Mouse (Mus musculus): ENCODE measurements around the gene Kcp. TPM values are rescaled to one million over a fixed set of nuclear protein-coding genes. Genes with fewer than 3 reads are reported as not detected.
A peak's percentile ranks its signal among the peaks of the same experiment; 100 is the strongest.

The Kcp gene
- polyA plus RNA-seq, 1 experiment: 0.18 TPM

DNA sequence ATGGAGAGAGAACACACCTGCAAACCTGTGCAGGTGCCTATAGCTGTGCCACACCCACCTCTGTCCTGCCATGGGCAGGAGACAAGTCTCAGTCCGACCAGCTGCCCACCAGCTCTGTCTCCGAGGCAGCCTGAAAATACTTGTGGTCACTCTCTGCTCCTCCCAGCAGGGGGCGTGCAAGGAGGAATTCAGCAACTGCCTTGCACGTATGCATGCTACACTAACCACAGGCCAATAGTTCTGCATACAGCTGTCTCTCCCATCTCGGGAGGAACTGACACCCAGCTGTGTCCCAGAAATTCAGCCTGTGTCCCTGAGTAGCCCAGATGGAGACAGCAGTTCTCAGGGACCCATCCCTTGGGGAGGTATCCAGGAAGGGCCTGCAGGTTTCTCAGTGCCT is 9.4 kb upstream of the Kcp start:
- TF ChIP-seq MAX (IDR thresholded peaks at IDR 0.05): no peak
- TF ChIP-seq CEBPB (IDR thresholded peaks at IDR 0.05; ENCODE audit: low read depth): no peak
- TF ChIP-seq MYOG (IDR thresholded peaks at IDR 0.05; ENCODE audit: control insufficient read depth, extremely low read depth, insufficient read length): no peak
- TF ChIP-seq MYOD1 (IDR thresholded peaks at IDR 0.05; ENCODE audit: control insufficient read depth, insufficient read length, low read depth): peak; percentile 93
- TF ChIP-seq CTCF (IDR thresholded peaks at IDR 0.05; ENCODE audit: control insufficient read depth, insufficient read depth, insufficient read length): peak; percentile 82
- no peak for TF ChIP-seq USF1 (IDR thresholded peaks at IDR 0.05; ENCODE audit: low read depth)
- no peak for TF ChIP-seq FOSL1 (IDR thresholded peaks at IDR 0.05; ENCODE audit: insufficient read depth, low read length, poor library complexity, severe bottlenecking)
- no peak overlapping the region for H3K4me3 ChIP-seq (ENCODE audit: insufficient read depth, poor library complexity, severe bottlenecking)
- H3K27me3 ChIP-seq (ENCODE audit: control insufficient read depth, insufficient read depth, insufficient read length): peaks cover 6% of the 10 kb centered on the region
- no peak overlapping the region for H3ac ChIP-seq (ENCODE audit: control insufficient read depth, insufficient read length, low read depth)
- H3K79me2 ChIP-seq (ENCODE audit: control insufficient read depth, insufficient read depth): no peaks in the 10 kb centered on the region
- H3K79me3 ChIP-seq (ENCODE audit: low read depth): no peaks in the 10 kb centered on the region
- H3K36me3 ChIP-seq (ENCODE audit: control insufficient read depth, insufficient read depth): no peaks in the 10 kb centered on the region

DNA sequence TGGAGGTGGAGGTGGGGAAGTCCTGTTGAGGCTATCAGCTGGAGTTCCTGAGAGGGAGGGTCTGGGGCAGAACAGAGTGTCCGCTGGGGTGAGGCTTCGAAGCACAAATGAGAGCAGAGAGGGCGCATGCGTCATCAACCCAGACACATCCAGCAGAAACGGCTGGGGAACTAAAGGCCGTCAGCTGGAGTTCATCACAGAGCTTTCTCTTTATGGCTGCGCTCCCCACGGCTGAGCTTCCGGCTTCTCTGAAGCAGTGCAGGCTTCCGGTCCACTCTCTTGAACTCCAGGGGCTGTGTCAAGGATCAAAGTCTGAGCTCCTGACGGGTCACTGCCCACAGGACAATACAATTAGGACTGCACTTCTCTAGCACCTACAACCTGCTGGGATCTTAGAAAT is 5.5 kb upstream of the Kcp start:
- peak overlapping the region; percentile 2 for H3K4me3 ChIP-seq (ENCODE audit: insufficient read depth, poor library complexity, severe bottlenecking)
- H3K79me3 ChIP-seq (ENCODE audit: low read depth): no peaks in the 10 kb centered on the region

GRCm38 (mm10) chr6:29509086-29509485 is 1.3 kb upstream of the Kcp start:
- Histone ChIP-seq H3K36me3 (ENCODE audit: control insufficient read depth, insufficient read depth) (no peaks in the 10 kb centered on the region), H3K27me3 (ENCODE audit: control insufficient read depth, insufficient read depth, insufficient read length) (peaks cover 27% of the 10 kb centered on the region), H3ac (ENCODE audit: control insufficient read depth, insufficient read length, low read depth) (no peak overlapping the region), H3K79me2 (ENCODE audit: control insufficient read depth, insufficient read depth) (no peaks in the 10 kb centered on the region), H3K79me3 (ENCODE audit: low read depth) (no peaks in the 10 kb centered on the region), H3K4me3 (ENCODE audit: insufficient read depth, poor library complexity, severe bottlenecking) (no peak overlapping the region)
- TF ChIP-seq FOSL1 (IDR thresholded peaks at IDR 0.05; ENCODE audit: insufficient read depth, low read length, poor library complexity, severe bottlenecking) (no peak), MAX (IDR thresholded peaks at IDR 0.05) (no peak), CTCF (IDR thresholded peaks at IDR 0.05; ENCODE audit: control insufficient read depth, insufficient read depth, insufficient read length) (no peak), USF1 (IDR thresholded peaks at IDR 0.05; ENCODE audit: low read depth) (no peak), CEBPB (IDR thresholded peaks at IDR 0.05; ENCODE audit: low read depth) (no peak)

More for the DNA sequence above, 5.5 kb upstream of the Kcp start:
- H3ac ChIP-seq (ENCODE audit: control insufficient read depth, insufficient read length, low read depth): no peak overlapping the region
- H3K79me2 ChIP-seq (ENCODE audit: control insufficient read depth, insufficient read depth): no peaks in the 10 kb centered on the region
- no peak for TF ChIP-seq CEBPB (IDR thresholded peaks at IDR 0.05; ENCODE audit: low read depth)
- no peak for TF ChIP-seq CTCF (IDR thresholded peaks at IDR 0.05; ENCODE audit: control insufficient read depth, insufficient read depth, insufficient read length)
- TF ChIP-seq MYOD1 (IDR thresholded peaks at IDR 0.05; ENCODE audit: control insufficient read depth, insufficient read length, low read depth): no peak
- no peak for TF ChIP-seq FOSL1 (IDR thresholded peaks at IDR 0.05; ENCODE audit: insufficient read depth, low read length, poor library complexity, severe bottlenecking)
- peaks cover under 1% of the 10 kb centered on the region for H3K27me3 ChIP-seq (ENCODE audit: control insufficient read depth, insufficient read depth, insufficient read length)
- H3K36me3 ChIP-seq (ENCODE audit: control insufficient read depth, insufficient read depth): no peaks in the 10 kb centered on the region

DNA sequence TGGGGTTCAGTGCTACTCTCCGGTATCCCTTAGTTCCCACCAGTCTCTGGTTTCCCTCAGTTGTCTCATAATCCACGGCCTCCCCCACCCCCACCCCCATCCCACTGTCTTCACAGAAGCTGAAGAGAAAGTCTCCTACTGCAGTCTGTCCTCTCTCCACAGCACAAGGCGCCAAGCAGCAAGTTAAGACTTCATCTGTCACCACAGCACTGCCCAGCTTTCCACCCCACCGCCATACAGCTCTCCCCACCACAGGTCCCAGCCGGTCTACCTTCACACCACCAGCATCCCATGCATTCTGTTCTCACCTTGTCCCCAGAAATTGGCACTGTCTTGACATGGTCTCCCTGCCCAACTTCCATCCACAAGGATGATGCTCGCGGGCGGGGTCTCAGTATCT is 918 bp downstream of the Kcp start:
- Histone ChIP-seq H3K36me3 (ENCODE audit: control insufficient read depth, insufficient read depth) (no peaks in the 10 kb centered on the region), H3ac (ENCODE audit: control insufficient read depth, insufficient read length, low read depth) (no peak overlapping the region), H3K79me2 (ENCODE audit: control insufficient read depth, insufficient read depth) (no peaks in the 10 kb centered on the region), H3K27me3 (ENCODE audit: control insufficient read depth, insufficient read depth, insufficient read length) (peaks cover 37% of the 10 kb centered on the region), H3K4me3 (ENCODE audit: insufficient read depth, poor library complexity, severe bottlenecking) (no peak overlapping the region), H3K79me3 (ENCODE audit: low read depth) (no peaks in the 10 kb centered on the region)
- TF ChIP-seq CTCF (IDR thresholded peaks at IDR 0.05; ENCODE audit: control insufficient read depth, insufficient read depth, insufficient read length) (no peak), CEBPB (IDR thresholded peaks at IDR 0.05; ENCODE audit: low read depth) (no peak), USF1 (IDR thresholded peaks at IDR 0.05; ENCODE audit: low read depth) (no peak), MYOG (IDR thresholded peaks at IDR 0.05; ENCODE audit: control insufficient read depth, extremely low read depth, insufficient read length) (no peak), FOSL1 (IDR thresholded peaks at IDR 0.05; ENCODE audit: insufficient read depth, low read length, poor library complexity, severe bottlenecking) (no peak), MYOD1 (IDR thresholded peaks at IDR 0.05; ENCODE audit: control insufficient read depth, insufficient read length, low read depth) (no peak), MAX (IDR thresholded peaks at IDR 0.05) (no peak)

GRCm38 (mm10) chr6:29505493-29505892 is 2.3 kb downstream of the Kcp start:
- H3K4me3 ChIP-seq (ENCODE audit: insufficient read depth, poor library complexity, severe bottlenecking): no peak overlapping the region
- no peak overlapping the region for H3ac ChIP-seq (ENCODE audit: control insufficient read depth, insufficient read length, low read depth)
- H3K79me2 ChIP-seq (ENCODE audit: control insufficient read depth, insufficient read depth): no peaks in the 10 kb centered on the region
- no peaks in the 10 kb centered on the region for H3K79me3 ChIP-seq (ENCODE audit: low read depth)
- H3K27me3 ChIP-seq (ENCODE audit: control insufficient read depth, insufficient read depth, insufficient read length): peaks cover 37% of the 10 kb centered on the region
- H3K36me3 ChIP-seq (ENCODE audit: control insufficient read depth, insufficient read depth): no peaks in the 10 kb centered on the region
- TF ChIP-seq MYOG (IDR thresholded peaks at IDR 0.05; ENCODE audit: control insufficient read depth, extremely low read depth, insufficient read length): no peak
- no peak for TF ChIP-seq MAX (IDR thresholded peaks at IDR 0.05)

DNA sequence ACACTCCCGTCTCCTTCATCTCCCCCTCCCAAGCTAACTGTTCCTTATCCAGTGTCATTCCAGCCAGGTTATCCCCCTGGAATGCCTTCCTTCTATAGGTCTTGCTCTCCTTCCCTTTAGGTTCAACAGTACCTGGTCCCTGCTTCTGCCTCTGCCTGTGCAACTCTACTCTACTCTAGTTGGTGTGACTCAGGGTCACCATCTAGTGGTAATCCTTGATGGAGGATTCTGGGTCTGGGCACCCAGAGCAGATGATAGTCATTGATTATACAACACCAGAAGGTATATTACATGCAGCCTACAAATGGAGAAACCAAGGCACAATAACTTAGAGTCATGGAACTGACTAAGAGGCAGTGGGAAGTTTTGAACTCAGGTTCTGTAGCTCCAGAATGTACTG is 6.2 kb downstream of the Kcp start:
- no peak for TF ChIP-seq MAX (IDR thresholded peaks at IDR 0.05)
- no peak for TF ChIP-seq CEBPB (IDR thresholded peaks at IDR 0.05; ENCODE audit: low read depth)
- no peak for TF ChIP-seq MYOG (IDR thresholded peaks at IDR 0.05; ENCODE audit: control insufficient read depth, extremely low read depth, insufficient read length)
- TF ChIP-seq MYOD1 (IDR thresholded peaks at IDR 0.05; ENCODE audit: control insufficient read depth, insufficient read length, low read depth): no peak
- no peak for TF ChIP-seq CTCF (IDR thresholded peaks at IDR 0.05; ENCODE audit: control insufficient read depth, insufficient read depth, insufficient read length)
- H3K36me3 ChIP-seq (ENCODE audit: control insufficient read depth, insufficient read depth): no peaks in the 10 kb centered on the region
- H3K27me3 ChIP-seq (ENCODE audit: control insufficient read depth, insufficient read depth, insufficient read length): peaks cover 32% of the 10 kb centered on the region
- no peaks in the 10 kb centered on the region for H3K79me3 ChIP-seq (ENCODE audit: low read depth)
- no peak overlapping the region for H3ac ChIP-seq (ENCODE audit: control insufficient read depth, insufficient read length, low read depth)
- no peak overlapping the region for H3K4me3 ChIP-seq (ENCODE audit: insufficient read depth, poor library complexity, severe bottlenecking)
- H3K79me2 ChIP-seq (ENCODE audit: control insufficient read depth, insufficient read depth): no peaks in the 10 kb centered on the region

Data from C2C12 (cell line).